Mouse (Mus musculus): ENCODE results near the gene Abr.

Gene Abr

GRCm38 (mm10) chr11:76461201-76461600 is 160.9 kb downstream of the Abr start:
- DNase-seq (ENCODE audit: low read depth, low spot score): no peak

DNA sequence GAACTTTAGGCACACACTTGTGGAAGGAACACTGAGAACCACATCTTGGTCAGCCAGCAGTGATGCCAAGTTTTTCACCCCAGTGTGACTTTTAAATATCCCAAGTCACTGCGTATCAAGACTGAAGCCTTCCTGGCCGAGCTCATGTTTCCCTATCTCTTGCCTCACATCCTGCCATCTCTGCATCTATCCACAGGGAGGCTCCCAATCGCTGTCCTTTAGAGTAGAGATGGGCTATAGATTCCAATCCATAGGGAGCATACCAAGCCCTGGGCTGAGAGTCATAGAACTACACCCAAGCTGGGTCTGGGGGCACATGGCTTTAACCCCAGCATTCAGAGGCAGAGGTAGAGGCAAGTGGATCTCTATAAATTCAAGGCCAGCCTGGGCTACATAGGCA is 162.6 kb downstream of the Abr start:
- no peak for DNase-seq (ENCODE audit: low read depth, low spot score)

DNA sequence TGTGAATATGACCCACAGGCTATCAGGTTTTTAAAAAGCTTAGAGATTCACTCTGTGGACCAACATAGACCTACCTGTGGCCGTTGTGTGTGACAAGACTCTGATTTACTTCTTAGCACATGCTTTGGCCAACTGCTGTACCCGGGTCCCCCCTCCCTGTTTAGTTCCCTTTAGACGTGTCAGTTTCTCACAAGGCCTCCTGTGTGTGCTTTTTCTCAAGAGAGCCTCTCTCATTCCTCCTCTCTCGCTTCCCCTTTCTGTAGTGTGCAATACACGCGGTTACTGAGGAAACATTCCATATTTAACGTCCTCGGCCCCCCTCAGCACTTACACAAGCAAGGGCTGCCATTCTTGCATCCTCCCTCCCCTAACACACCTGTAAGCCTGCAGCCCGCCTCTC is 163.4 kb downstream of the Abr start:
- no peak for DNase-seq (ENCODE audit: low read depth, low spot score)

DNA sequence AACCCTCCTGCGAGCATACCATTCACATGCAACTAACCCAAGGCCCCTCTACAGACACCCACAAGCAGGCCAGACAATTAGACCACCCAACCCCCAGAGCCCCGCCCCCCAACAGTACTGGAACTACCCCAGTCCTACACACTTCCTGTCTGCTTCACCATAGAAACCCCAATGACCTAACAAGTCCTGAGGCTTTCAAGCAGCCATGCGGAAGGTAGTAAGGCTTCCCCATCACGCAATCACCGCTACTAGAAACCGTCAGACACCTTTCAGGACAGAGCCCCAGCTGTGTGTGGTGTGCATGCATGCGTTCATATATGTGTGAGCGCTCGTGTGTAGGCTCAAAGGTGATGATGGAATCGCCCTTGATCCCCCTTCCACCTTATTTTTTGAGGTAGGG is 165.2 kb downstream of the Abr start:
- DNase-seq (ENCODE audit: low read depth, low spot score): peak; percentile 66

DNA sequence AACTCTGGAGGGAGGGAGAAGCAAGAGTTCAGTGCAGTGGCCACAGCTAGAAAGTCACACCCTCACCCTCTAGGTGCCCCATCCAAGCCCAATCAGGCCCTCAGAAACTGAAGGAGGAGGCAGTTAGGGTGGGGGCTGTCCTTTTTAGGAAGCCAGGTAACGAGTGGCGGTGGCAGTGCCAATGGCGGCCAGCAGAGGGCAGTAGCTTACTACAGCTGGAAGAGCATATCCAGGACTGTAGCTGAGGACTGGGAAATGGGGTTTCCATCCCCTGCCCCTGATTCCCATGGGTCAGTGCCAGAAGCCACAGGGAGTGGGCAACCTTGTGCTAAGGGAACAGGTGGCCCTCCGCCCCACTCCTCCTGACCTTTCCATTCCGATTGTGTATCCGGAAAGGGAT is 165.9 kb downstream of the Abr start:
- peak; percentile 87 for DNase-seq (ENCODE audit: low read depth, low spot score)

GRCm38 (mm10) chr11:76454492-76454891 is 167.6 kb downstream of the Abr start:
- DNase-seq (ENCODE audit: low read depth, low spot score): peak; percentile 69

GRCm38 (mm10) chr11:76450202-76450561 is 171.9 kb downstream of the Abr start:
- DNase-seq (ENCODE audit: low read depth, low spot score): no peak

- DNase-seq (ENCODE audit: low read depth, low spot score): no peak
Measured at GRCm38 (mm10) chr11:76449520-76450201, 172.5 kb downstream of the Abr start.

GRCm38 (mm10) chr11:76446251-76446650 is 175.9 kb downstream of the Abr start:
- DNase-seq (ENCODE audit: low read depth, low spot score): no peak

- DNase-seq (ENCODE audit: low read depth, low spot score): no peak
Measured at GRCm38 (mm10) chr11:76445459-76445858, 176.7 kb downstream of the Abr start.

GRCm38 (mm10) chr11:76439666-76440065 is 182.4 kb downstream of the Abr start:
- DNase-seq (ENCODE audit: low read depth, low spot score): no peak

DNA sequence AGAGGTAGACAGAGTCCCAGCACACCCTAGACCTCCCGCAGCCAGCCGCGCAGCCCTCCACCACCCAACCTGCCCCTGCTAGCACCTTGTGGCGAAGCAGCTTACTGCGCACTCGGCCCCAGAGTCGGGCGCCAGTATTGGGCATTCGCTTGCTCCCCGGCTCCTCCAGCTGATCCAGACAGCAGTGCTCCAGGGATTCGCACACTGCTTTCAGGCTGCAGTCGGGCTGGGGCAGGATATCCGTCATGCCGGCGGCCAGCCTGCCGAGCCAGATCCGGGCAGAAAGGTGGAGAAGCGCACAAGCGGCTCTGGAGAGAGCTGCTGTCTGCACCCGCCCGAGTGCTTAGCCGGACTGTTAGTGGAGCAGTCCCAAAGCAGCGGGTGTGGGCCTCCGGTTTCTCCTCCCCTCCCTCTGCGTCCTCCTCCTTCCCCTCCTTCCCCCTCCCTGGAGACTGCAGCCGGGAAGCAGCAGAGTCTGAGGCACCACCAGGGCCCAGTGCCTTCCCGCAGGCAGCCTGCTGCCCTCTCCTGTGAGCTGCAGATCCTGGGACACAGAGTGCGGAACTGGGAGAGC is 185.2 kb downstream of the Abr start:
- no peak for DNase-seq (ENCODE audit: low read depth, low spot score)

DNA sequence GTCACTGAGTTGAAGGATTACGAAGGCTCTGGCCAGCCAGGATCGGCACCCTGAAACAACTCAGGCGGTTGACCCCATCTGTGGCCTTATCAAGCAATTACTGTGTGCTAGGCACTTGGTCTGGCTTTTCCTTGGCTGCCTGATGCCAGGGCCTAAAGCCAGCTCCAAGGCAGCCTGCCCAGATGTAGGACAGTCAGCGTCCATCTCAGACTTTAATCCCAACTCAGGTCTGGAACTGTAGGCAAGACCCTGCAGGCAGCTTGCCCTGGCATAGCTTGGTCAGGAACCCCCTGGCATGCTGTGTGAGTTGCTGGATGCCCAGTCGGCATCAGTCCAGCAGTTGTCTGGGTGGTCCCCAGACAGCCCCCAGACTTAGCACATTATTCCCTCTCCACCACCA is 186.1 kb downstream of the Abr start:
- no peak for DNase-seq (ENCODE audit: low read depth, low spot score)

DNA sequence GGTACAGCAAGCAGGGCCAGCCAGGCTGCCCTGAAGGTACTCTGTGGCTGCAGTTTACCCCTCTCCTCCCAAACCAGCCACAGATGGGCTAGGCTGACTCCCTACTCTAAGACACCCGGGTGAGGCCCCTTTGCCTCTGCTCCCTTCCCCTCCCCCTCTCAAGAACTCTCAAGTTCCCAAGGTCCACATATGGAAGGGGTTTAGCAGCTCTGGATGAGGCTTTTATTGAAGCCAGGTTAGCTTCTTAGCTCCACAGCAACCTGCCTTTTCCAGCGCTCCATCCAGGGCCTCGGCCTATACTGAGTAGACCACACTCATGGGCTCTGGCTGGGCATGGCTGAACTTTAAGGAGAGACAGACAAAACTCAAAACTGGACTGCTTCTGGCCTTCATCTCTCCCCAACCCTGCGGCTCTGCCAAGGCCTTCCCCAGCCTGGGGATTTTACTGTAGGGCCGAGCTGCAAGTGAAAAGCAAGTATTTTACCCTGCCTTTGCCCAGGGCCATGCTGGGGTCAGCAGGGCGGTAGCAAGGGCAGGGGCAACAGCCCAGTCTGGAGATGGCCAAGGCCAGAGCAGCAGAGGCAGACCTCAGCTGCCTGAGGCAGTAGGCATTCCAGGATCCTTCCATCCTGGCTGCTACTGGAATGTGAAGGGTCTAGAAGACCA is 192.0 kb downstream of the Abr start:
- DNase-seq (ENCODE audit: low read depth, low spot score): no peak

GRCm38 (mm10) chr11:76429556-76429955 is 192.6 kb downstream of the Abr start:
- DNase-seq (ENCODE audit: low read depth, low spot score): no peak

DNA sequence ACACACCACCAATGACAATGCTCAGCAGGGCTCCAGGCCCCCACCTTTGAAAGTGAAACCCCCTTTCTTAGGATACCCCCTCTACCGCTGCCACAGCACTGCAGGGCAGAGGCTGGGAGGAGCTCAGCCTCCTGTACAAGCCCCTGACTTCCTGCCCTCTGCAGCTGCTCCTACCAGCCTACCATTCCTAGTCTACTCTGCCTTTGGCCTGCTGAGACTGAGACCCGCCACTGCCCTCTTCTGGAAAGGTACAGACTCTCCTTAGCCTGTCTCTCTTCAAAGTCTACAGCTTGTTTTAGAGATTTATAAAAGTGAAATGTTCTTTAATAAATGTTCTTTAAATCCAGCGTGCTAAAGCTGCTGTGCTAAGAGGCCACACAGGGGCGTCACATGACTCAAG is 193.1 kb downstream of the Abr start:
- no peak for DNase-seq (ENCODE audit: low read depth, low spot score)

- DNase-seq (ENCODE audit: low read depth, low spot score): no peak
Measured at GRCm38 (mm10) chr11:76427781-76428180, 194.3 kb downstream of the Abr start.

DNA sequence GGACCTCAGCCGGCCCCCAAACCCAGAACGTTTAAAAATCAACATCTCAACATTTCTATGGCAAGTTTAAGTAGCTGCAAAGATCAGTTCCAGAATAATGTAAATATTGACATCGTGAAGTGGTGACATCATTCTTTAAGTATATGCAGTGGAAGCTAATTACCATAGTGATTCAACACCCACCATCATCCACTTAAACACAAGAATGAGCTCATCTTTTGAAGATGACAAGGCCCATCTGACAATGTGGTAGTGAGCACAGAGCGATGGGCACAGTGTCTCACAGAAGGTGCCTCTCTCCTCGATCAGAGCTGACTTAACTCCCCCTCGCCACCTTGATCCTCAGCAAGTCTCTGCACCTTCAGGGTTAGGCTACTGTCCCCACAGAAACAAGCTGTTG is 196.4 kb downstream of the Abr start:
- no peak for DNase-seq (ENCODE audit: low read depth, low spot score)

DNA sequence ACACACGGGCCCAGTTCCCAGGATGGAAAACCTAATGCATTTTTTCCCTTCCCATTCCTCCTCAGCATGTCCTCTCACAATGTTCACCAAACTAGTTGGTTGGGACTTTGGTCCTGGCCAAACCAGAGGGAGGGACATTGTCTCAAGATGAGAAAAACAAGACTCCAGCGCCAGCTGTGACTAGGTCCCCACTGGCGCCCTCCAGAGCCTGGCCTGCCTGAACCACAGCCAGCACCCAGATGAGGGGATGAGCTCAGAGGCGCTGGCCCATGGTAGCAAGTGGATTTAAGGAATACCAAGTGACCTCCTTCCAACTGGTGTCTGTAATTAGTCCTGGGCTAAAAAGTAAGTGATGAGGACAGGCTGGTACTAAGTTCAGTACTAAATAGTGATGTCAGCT is 201.2 kb downstream of the Abr start:
- no peak for DNase-seq (ENCODE audit: low read depth, low spot score)

DNA sequence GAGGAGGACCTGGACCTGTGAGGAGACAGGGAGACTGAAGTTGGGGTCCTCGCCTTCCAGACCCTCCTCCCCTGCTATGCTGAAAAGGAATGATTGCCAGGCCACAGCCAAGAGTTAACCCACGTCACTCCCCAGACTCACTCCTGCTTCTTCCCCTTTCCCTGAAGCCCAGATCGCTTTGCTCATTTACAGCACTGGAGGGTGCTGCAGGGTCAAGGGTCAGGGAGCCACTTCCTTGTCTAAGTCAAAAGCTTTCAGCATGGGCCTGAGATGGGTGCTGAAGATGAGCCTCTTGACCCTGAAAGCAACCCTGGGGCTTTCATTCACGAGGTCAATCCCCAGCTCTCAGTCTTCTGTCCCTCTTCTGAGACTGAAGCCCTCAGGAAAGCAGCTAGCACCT is 202.9 kb downstream of the Abr start:
- DNase-seq (ENCODE audit: low read depth, low spot score): no peak

- no peak for DNase-seq (ENCODE audit: low read depth, low spot score)
Measured at GRCm38 (mm10) chr11:76418423-76418822, 203.7 kb downstream of the Abr start.

- no peak for DNase-seq (ENCODE audit: low read depth, low spot score)
Measured at GRCm38 (mm10) chr11:76415985-76416384, 206.1 kb downstream of the Abr start.

- no peak for DNase-seq (ENCODE audit: low read depth, low spot score)
Measured at GRCm38 (mm10) chr11:76415001-76415400, 207.1 kb downstream of the Abr start.

All from CD4-positive helper T cell, adult 2 months (primary cell).